Mouse (Mus musculus) limb, embryonic 14.5 days (tissue): ENCODE measurements at regions not wholly inside any gene's neighbourhood (a gene's known extent, or its start where the extent isn't known, plus 50 kb on each side); places are given as distances from the start of the nearest gene placed in this dataset.

Experiments used
- ATAC-seq: fragments of 200-750 bp; cut with Nextera tagmentation; 2 replicates; pipeline ENCODE4 v1.8.0; 2017; ENCODE audit warnings: low read depth, moderate number of reproducible peaks, moderate TSS enrichment; ENCODE audit not compliant: low FRiP score
- DNase-seq: peaks from one replicate; pipeline ENCODE4 v3.0.0-alpha.2; 2015; ENCODE audit warnings: low spot score
- H3K27ac ChIP-seq: fragments of 300-500 bp; sonication (generic); replicated peaks from 2 replicates; pipeline ENCODE4 v1.5.1; 2014; ENCODE audit warnings: low read depth, mild to moderate bottlenecking, low read length, moderate library complexity, mixed read lengths
- H3K27me3 ChIP-seq: fragments of 300-500 bp; sonication (generic); 2 replicates; pipeline ENCODE4 v1.6.1; 2014; ENCODE audit warnings: low read length, mixed read lengths; ENCODE audit not compliant: control insufficient read depth, insufficient read depth
- H3K36me3 ChIP-seq: fragments of 300-500 bp; sonication (generic); 2 replicates; pipeline ENCODE4 v1.6.1; 2014; ENCODE audit warnings: mild to moderate bottlenecking, low read length, moderate library complexity, mixed read lengths; ENCODE audit not compliant: control insufficient read depth, insufficient read depth
- H3K4me1 ChIP-seq: fragments of 300-500 bp; sonication (generic); 2 replicates; pipeline ENCODE4 v1.6.1; 2014; ENCODE audit warnings: antibody characterized with exemption, low read length, mixed read lengths; ENCODE audit not compliant: control insufficient read depth, insufficient read depth
- H3K4me2 ChIP-seq: fragments of 300-500 bp; sonication (generic); replicated peaks from 2 replicates; pipeline ENCODE4 v1.6.1; 2014; ENCODE audit warnings: low read depth, mild to moderate bottlenecking, low read length, moderate library complexity; ENCODE audit not compliant: severe bottlenecking
- H3K4me3 ChIP-seq: fragments of 300-500 bp; sonication (generic); replicated peaks from 2 replicates; pipeline ENCODE4 v1.5.1; 2014; ENCODE audit warnings: low read length
- H3K9ac ChIP-seq: fragments of 300-500 bp; sonication (generic); 2 replicates; pipeline ENCODE4 v1.6.1; 2014; ENCODE audit warnings: mild to moderate bottlenecking, low read depth, low read length, moderate library complexity; ENCODE audit not compliant: severe bottlenecking
- H3K9me3 ChIP-seq: fragments of 300-500 bp; sonication (generic); 2 replicates; pipeline ENCODE4 v1.6.1; 2016; ENCODE audit warnings: low read length; ENCODE audit not compliant: control insufficient read depth
- POLR2A ChIP-seq: fragments of 200-500 bp; IDR thresholded peaks from 2 replicates; pipeline ENCODE4 v1.8.0; 2012; ENCODE audit warnings: inconsistent platforms, mild to moderate bottlenecking, moderate library complexity, borderline replicate concordance; ENCODE audit not compliant: insufficient read depth, insufficient read length; ENCODE audit errors: extremely low read depth
- WGBS: fragments of 180-500 bp; shearing (Covaris S2); extraction: QIAGEN DNeasy Blood & Tissue Kit; methylation state at CpG from one replicate; pipeline ENCODE4 v1.1.7; 2014; 5-methylcytosine and 5-hydroxymethylcytosine counted together

- H3K4me2 ChIP-seq, result no peak overlapping the region
- 0 out of 2 replicates have a peak, but pooled peaks cover 6% of the 10 kb centered on the region for H3K4me1 ChIP-seq
- DNase-seq (no peak), ATAC-seq (no peak; the same call in 1 of the 2 replicates)
- 23% methylated on average over 4 of the region's 4 CpGs for WGBS
- H3K27ac ChIP-seq, result no peak overlapping the region
- H3K9me3 ChIP-seq, result no peaks in the 10 kb centered on the region
- no peak for TF ChIP-seq POLR2A
- no peaks in the 10 kb centered on the region for H3K27me3 ChIP-seq
- no peak overlapping the region for H3K9ac ChIP-seq
- no peaks in the 10 kb centered on the region for H3K36me3 ChIP-seq
- no peak overlapping the region for H3K4me3 ChIP-seq
Observed at GRCm38 (mm10) chr3:66374603-66375002, 78.0 kb upstream of the Veph1 start.

- Histone ChIP-seq H3K9ac (no peak overlapping the region), H3K4me3 (no peak overlapping the region), H3K27ac (0 out of 2 replicates have a peak overlapping the region, but pooled peaks have one; percentile 39), H3K9me3 (no peaks in the 10 kb centered on the region), H3K4me2 (no peak overlapping the region), H3K4me1 (0 out of 2 replicates have a peak, but pooled peaks cover 6% of the 10 kb centered on the region), H3K27me3 (no peaks in the 10 kb centered on the region), H3K36me3 (no peaks in the 10 kb centered on the region)
- no peak for TF ChIP-seq POLR2A
- WGBS, result 25% methylated on average over 8 of the region's 8 CpGs
- DNase-seq (no peak), ATAC-seq (no peak)
Observed at GRCm38 (mm10) chr3:66373807-66374575, 77.4 kb upstream of the Veph1 start.
